Mouse (Mus musculus) frontal cortex, postnatal 36 days (tissue): Measurements from ENCODE around the gene Cfap65.

Source experiments
- DNase-seq, 2 experiments: peaks; one replicate each; pipeline ENCODE4 v3.0.0; 2022; ENCODE audit warnings: low spot score in 2 of 2

The Cfap65 gene

DNA sequence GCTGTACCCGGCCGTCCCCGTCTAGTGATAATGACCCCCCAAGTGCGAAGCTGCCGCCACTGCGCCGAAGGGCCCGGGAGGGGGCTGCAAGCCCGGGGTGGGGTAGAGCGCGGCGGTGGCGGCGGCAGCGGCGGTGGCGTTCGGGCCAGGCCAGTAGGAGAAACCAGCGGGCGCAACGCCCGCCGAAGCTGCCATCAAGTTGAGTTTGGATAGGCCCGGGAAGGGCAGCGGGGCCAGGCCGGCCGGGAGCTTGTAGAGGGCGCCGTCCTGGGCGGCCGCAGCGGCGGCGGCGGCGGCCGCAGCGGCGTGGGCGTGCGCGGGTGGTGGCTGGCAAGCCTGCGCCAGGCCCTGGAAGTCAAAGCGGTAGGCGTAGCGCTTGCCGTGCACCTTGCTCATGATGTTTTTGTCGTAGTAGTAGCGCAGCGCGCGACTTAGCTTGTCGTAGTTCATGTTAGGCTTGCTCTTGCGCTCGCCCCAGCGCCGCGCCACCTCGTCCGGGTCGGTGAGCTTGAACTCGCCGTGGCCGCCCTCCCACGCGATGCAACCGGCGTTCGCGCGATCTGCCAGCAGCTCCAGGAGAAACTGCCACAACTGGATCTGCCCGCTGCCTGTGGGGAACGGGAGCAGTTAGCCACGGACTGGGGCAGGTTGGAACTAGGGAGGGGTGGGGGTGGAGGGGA is 53.2 kb downstream of the Cfap65 start:
- no peak for DNase-seq

GRCm38 (mm10) chr1:74880785-74881360 is 54.5 kb downstream of the Cfap65 start:
- peak; percentile 69 to 71 for DNase-seq

GRCm38 (mm10) chr1:74877199-74877598 is 58.2 kb downstream of the Cfap65 start:
- no peak for DNase-seq

- DNase-seq: no peak
Measured at GRCm38 (mm10) chr1:74872218-74872617, 63.2 kb downstream of the Cfap65 start.

- no peak for DNase-seq
Measured at GRCm38 (mm10) chr1:74861783-74862182, 73.6 kb downstream of the Cfap65 start.

DNA sequence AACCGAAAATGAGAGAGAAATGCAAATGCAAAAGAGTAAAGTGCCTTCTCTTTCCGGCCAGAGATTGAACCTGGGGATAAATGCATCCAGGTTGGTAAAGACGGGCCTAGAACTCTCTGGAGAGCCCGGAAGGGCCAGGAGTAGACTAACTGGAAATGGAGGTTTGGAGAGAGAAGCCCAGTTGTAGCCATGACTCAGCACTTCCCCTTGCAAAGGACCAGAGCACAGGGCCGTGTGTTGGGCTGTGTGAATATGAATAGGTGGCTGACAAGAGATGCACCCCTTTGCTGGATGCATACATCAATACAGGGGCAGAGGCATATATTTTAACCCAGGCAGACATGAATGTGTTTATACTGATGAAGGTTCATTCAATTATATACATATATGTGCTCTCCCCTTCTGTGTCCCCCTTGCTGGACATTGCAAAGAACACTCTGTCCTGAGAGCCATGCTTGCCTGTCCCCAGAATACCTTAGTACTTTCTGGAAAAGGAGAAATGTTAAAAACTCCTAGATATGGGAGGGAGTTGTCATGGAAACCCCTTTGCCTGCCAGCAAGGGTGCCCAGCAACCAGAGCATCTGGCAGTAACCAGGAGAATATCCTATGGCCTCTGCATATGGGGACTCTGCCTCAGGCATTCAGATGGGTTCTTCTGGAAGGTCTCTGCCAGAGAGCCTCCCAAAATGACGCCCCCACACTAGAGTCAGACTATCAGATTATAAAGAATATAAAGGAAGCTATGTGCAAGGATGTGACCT is 76.0 kb downstream of the Cfap65 start:
- peak in 1 of 2 experiments; percentile 48 for DNase-seq

DNA sequence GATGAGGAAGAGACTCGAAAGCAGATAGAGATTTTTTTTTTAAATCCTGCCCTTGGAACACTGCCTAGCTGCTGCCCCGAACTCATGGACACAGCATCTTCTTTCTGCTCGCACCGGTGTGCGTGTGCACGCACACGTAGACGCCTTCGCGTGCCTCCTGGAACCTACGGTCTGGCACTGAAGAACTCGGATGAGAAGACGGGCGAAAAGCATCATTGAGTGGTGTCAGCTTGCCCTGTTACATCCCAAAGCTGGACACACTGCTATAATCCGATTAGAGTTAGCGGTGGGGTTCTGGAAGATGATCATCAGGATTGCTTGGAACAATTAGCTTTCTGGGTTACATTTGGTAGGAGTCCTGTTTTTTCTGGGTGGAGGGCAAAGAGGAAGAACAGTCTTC is 76.6 kb downstream of the Cfap65 start:
- peak in 1 of 2 experiments; percentile 25 for DNase-seq

DNA sequence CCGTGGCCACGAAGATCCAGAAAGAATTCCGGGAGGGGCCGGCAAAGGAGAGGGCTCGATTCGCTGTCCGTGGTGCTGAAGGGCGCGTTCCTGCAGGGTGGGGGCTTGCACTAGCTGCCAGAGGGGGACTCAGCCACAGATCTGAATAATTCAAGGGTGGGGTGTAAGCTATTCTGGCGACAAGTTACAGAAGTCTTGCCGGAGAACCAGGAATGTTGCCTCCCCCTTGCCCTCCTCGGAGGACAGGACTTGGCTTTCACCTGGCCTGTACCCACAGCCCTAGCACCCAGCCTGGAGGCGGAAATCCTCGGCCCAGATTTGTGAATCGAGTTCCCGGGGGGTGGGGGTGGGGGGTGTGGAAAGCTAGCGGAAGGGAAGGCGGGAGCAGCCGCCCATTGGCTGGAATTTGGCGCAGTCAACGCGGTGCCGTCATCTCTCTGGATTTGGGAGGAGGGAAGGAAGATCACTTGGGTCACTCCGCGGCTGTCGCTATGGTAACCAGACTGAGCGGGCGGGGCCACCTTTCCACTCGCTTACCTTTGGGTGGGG is 77.2 kb downstream of the Cfap65 start:
- peak; percentile 86 to 90 for DNase-seq

- no peak for DNase-seq
Measured at GRCm38 (mm10) chr1:74857677-74858076, 77.7 kb downstream of the Cfap65 start.

GRCm38 (mm10) chr1:74857201-74857600 is 78.2 kb downstream of the Cfap65 start:
- peak in 1 of 2 experiments; percentile 33 for DNase-seq

DNA sequence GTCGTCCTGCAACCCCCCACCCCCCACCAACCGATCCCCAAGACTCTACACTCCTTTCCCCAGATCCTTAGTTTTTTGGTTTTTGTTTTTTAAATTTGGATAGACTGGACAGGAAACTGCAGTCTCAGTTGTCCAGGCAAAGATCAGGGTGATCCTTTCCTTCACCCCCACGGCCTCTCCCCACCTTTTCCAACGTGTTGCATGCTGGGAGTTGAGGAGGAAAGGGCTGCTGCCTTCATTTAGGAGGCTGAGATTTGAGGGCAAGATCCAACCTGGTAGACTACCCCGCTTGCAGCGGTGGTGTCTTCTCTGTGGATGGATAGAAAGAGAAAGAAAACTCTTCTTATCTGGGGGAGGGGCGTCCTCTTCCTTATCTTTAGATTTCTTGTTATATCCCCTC is 78.6 kb downstream of the Cfap65 start:
- DNase-seq: no peak

DNA sequence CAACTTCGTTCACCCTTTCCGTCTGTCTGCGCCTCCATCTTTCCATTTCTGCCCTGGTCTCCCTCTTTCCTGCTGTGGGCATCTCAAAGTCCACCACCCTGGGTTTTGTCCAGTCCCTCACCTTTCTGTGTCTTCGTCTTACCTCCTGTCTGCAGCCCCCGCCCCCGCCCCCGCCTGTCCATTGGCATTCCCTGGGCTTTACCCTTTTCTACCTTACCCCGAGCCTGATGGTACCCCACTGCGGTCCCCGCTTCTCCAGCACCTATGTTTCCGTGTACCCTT is 79.0 kb downstream of the Cfap65 start:
- DNase-seq: no peak

DNA sequence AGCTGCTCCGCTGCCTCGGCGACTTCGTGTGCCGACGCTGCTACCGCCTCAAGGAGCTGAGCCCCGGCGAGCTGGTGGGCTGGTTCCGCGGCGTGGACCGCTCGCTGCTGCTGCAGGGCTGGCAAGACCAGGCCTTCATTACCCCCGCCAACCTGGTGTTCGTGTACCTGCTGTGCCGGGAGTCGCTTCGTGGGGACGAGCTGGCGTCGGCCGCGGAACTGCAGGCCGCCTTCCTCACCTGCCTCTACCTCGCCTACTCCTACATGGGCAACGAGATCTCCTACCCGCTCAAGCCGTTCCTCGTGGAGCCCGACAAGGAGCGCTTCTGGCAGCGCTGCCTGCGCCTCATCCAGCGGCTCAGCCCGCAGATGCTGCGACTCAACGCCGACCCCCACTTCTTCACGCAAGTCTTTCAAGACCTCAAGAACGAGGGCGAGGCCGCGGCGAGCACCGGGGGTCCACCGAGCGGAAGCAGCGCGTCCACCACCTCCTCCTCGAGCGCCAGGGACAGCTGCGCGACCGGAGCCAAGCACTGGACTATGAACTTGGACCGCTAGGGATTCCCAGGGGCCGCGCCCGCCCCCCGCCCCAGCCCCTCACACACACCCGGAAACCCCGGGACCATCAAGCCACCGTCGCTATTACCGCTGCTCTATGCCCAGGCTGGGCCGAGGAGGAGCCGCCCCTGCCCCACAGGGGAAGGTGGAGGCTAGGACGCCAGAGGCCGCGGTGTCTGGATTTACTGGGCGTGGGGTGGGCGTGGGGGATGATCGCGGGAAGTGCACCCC is 79.6 kb downstream of the Cfap65 start:
- peak in 1 of 2 experiments; percentile 31 for DNase-seq

DNA sequence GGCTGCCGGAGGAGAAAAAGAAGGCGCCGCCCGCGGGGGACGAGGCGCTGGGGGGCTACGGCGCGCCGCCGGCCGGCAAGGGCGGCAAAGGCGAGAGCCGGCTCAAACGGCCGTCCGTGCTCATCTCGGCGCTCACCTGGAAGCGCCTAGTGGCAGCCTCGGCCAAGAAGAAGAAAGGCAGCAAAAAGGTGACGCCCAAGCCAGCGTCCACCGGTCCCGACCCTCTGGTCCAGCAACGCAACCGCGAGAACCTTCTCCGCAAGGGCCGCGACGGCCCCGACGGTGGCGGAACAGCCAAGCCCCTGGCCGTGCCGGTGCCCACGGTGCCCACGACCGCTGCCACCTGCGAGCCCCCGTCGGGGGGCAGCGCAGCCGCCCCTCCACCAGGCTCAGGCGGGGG is 80.2 kb downstream of the Cfap65 start:
- no peak for DNase-seq

GRCm38 (mm10) chr1:74854306-74855056 is 80.9 kb downstream of the Cfap65 start, which contains the start of gene Cdk5r2:
TSS of gene Cdk5r2 (plus strand) at chr1:74854934.
- peak; percentile 92 to 97 for DNase-seq
